Mouse (Mus musculus) embryo, embryonic 9.5 days (tissue): ENCODE measurements at regions not wholly inside any gene's neighbourhood (a gene's known extent, or its start where the extent isn't known, plus 50 kb on each side); places are given as distances from the start of the nearest gene placed in this dataset.
"Not testable (repeated sequence)": the region's sequence is repeated elsewhere in the genome, so short reads cannot be mapped to it uniquely, and the experiment has no call there.

Source experiments
- DNase-seq: peaks from one replicate; pipeline ENCODE4 v3.0.0-alpha.2; 2017; ENCODE audit errors: extremely low spot score

GRCm38 (mm10) chr5:59831836-59832235, 1976.8 kb upstream of the G6pd2 start:
- DNase-seq, result no peak

GRCm38 (mm10) chr5:59845745-59846144, 1962.9 kb upstream of the G6pd2 start:
- no peak for DNase-seq

- no peak for DNase-seq
These were observed 1961.0 kb upstream of the G6pd2 start for GRCm38 (mm10) chr5:59847643-59848042.

GRCm38 (mm10) chr5:59893952-59894724, 1914.5 kb upstream of the G6pd2 start:
- no peak for DNase-seq

- no peak for DNase-seq
These were observed 1886.7 kb upstream of the G6pd2 start for GRCm38 (mm10) chr5:59921910-59922309.

- no peak for DNase-seq
These were observed 1867.8 kb upstream of the G6pd2 start for GRCm38 (mm10) chr5:59940861-59941260.

- DNase-seq, result no peak
These were observed 1862.9 kb upstream of the G6pd2 start for GRCm38 (mm10) chr5:59945761-59946160.

- no peak for DNase-seq
These were observed 1860.6 kb upstream of the G6pd2 start for GRCm38 (mm10) chr5:59947831-59948568.

GRCm38 (mm10) chr5:59956240-59956639, 1852.4 kb upstream of the G6pd2 start:
- DNase-seq, result not testable (repeated sequence)

- DNase-seq, result peak; percentile 6
These were observed 1811.9 kb upstream of the G6pd2 start for GRCm38 (mm10) chr5:59996698-59997097.

- not testable (repeated sequence) for DNase-seq
These were observed 1765.9 kb upstream of the G6pd2 start for GRCm38 (mm10) chr5:60042603-60043175.

GRCm38 (mm10) chr5:60049053-60049452, 1759.6 kb upstream of the G6pd2 start:
- DNase-seq, result no peak

- no peak for DNase-seq
These were observed 1747.4 kb upstream of the G6pd2 start for GRCm38 (mm10) chr5:60061178-60061577.
